Mouse (Mus musculus) adrenal gland, postnatal 4 days (tissue): ENCODE data around the gene Cmip. TPM values are rescaled to one million over a fixed set of nuclear protein-coding genes. Genes with fewer than 3 reads are reported as not detected.
A peak's percentile ranks its signal among the peaks of the same experiment; 100 is the strongest.

Experiments
- DNase-seq, 2 experiments: peaks; one replicate each; pipeline ENCODE4 v3.0.0; 2021 to 2022; ENCODE audit warnings: low spot score in 2 of 2, mixed read lengths in 2 of 2
- total RNA-seq, 2 experiments: library from RNA; stranded (reverse); gene quantifications; 2 replicates each; pipeline ENCODE4 v1.2.3; 2021

Cmip gene
- total RNA-seq, 2 experiments from 2014 or later = 120 to 133 TPM

DNA sequence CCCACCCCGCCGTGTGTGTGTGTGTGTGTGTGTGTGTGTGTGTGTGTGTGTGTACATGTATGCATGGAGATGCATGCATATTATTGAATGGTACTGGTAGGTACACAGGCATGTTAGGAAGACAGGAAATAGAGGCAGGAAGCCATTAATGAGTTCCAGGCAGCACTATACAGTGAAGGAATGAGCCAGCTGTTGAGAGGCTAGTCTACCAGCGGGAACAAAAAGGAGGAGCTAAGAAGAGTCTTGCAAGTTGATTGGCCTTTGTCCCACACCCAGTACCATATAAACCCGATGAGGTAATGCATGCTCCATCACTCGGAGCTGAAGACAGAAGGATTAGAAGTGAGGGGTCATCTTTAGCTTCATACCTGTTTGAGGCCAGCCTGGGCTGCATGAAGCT, 201.6 kb downstream of the Cmip start:
- DNase-seq = no peak

DNA sequence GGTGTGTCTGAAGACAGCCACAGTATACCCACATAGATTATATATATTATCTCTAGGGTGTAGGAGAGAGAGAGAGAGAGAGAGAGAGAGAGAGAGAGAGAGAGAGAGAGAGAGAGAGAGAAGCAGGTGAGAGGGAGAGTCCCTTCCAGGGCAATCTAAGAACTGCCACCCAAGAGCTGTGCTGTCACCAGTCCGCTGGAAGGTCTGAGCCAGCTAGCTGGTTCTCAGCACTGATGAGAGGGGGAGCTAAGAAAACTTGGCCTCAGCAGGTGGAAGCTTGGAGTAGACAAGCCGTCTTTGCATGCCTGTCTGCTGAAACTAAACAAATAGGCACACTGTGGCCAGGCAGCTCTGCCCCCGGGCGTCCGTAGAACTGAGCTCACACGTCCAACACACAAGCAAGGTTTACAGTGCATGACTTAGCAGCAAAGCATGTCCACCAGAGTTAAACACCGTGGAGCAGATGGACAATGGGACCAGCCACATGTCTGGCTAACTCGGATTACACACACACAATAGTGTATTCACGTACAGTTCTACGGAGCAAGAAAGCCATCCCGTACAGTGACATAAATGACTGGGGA, 205.9 kb downstream of the Cmip start:
- DNase-seq = no peak

DNA sequence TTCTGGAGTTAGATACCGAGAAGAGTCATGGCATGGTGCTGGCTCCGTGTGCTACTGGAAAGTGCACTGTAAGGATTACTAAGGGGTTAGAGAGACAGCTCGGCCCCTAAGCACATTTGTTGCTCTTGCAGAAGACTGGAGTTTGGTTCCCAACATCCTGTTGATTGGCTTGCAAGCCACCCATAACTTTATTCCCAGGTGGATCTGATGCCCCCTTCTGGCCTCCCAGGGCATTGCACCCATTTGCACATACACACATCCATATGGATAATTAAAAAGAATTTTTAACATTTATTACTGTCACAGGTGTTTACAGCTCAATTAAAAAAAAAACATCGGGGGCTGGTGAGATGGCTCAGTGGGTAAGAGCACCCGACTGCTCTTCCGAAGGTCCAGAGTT, 207.7 kb downstream of the Cmip start:
- no peak for DNase-seq

DNA sequence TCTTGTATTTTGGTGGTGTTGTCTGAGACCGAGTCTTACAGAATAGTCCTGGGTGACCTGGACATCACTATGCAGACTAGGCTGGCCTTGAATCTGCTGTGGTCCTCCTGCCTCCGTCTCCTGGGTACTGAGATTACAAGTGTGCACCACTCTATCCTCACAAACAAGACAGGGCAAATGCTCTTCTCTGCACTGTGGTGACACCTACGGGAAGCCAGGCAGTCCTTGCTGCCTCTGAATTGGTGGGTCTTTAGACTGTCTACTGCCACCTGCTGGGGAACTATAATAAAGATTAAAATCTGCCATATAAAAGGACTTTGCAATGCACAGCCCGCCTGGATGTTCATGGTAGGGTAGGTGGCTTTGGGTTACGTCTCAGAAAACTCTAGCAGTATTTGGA, 208.4 kb downstream of the Cmip start:
- peak in 1 of 2 experiments; percentile 40 for DNase-seq

DNA sequence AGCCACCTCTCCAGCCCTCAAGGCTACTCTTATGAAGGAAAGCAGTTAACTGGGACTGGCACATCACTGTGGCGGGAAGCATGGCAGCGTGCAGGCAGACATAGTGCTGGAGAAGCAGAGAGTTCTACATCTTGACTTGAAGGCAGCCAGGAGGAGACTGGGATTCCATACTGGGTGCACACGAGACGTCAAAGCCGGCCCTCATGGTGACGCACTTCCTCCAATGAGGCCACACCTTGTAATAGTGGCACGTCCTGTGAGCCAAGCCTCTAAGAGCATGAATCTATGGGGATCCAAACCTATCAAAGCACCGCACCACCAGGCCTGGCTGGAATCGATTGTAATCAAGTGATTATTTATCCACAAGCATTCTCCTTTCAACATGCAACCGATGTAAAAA, 210.6 kb downstream of the Cmip start:
- no peak for DNase-seq

DNA sequence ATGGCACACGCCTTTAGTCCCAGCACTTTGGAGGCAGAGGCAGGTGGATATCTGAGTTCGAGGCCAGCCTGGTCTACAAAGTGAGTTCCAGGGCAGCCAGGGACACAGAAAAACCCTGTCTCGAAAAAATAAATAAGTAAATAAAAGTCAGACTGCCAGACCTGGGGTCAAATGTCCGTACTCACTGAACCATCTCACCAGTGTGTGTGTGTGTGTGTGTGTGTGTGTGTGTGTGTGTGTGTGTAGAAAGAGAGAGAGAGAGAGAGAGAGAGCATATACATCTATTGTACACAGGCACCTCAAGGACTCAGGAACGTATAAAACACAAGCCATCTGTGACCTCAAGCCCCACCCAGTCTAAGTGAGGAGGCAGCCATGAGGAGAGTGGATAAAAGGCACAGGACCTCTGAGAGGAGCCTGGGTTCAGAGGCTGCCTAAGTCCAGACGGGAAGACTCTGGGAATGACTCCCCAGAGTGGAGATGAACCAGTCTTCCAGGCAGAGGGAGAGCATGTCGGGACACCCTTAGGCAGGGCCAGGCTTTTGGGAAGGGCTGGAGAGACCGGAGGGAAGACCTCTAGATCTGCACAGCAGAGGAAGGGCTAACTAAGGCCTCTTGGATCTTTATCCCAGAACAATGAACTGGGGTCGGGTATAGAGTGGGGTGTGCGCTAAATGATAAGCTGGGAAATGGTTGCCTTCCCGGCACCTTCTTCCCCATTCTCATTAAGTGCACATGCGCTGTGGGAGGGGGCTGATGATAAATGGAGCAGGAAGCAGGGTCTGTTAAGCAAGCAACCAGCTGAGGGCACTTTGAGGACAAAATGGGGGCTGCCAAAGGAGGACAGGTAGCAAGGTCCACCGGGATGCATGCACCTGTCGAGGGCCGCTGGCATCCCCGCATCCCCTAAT, 212.8 kb downstream of the Cmip start:
- no peak for DNase-seq

DNA sequence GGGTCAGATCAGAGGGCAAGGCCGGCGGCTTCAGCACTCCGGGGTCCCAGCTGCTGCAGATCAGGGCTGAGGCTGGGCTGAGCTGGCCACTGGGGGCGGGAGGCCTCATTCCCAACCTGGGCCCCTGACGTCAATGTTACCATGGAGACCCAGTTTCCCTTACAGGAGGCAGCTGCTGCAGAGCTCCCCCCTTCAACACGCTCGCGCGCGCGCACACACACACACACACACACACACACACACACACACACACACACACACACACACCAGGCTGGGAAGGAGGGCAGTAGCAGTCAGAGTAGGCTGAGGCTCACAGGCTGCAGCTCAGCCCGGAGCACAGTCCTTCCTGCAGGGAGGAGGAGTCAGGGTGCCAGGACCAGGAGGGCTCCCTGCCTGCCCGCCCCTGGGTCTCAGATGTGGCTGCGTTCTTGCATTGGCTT, 213.5 kb downstream of the Cmip start:
- peak; percentile 29 to 44 for DNase-seq

DNA sequence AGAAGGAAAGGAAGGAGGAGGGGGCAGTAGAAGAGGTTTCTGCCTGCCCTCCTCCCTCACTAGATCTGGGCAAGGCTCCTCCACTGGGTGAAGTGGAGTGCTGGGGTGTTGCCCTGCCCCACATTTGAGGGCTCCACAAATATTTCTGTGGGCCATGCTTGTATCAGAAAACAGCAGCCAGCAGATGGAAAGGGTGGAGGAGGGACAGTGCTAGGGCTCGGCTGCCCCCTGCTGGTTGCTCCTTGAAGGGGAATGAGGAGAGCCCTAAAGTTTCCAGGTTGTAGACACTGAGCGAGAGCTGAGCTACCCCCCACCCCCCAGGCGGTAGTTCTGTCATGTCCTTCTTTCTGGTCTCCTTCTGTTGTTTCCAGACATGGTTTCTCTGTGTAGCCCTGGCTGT, 214.3 kb downstream of the Cmip start:
- peak; percentile 36 to 42 for DNase-seq

DNA sequence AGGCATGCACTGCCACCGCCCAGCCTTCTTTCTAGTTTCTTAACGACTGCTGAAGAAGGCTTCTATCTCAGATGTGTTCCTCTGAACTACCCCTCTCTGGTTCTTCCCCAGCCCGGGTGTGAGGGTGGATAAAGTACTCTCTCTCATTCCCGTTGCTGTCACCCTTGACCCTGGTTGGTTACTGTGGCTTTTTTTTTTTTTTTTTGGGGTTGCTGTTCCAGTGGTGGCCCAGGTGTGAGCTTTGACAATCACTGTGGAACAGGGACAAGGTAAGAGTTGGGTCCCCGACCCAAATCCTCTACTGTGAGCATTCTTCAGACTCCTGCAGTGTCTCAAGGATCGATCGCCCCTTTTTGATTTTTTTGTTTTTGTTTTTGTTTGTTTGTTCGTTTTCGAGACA, 214.8 kb downstream of the Cmip start:
- no peak for DNase-seq

DNA sequence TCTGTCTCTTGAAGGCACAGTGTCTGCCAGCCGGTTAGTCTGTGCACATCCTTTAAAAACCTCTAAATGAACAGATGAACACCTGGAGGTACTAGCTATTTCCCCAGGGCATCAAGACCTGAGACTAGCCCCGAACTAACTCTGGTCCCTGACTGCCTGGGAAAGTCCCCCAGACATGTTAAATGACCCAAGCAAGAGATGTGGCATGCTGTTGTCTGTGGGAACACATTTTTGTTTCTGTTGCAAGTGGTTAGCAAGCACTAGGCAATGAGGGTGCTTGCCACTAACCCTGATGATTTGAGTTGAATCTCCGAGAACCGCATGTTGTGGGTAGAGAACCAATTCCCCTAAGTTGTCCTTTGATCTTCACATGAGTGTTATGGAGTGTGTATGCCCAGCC, 215.5 kb downstream of the Cmip start:
- DNase-seq = no peak

DNA sequence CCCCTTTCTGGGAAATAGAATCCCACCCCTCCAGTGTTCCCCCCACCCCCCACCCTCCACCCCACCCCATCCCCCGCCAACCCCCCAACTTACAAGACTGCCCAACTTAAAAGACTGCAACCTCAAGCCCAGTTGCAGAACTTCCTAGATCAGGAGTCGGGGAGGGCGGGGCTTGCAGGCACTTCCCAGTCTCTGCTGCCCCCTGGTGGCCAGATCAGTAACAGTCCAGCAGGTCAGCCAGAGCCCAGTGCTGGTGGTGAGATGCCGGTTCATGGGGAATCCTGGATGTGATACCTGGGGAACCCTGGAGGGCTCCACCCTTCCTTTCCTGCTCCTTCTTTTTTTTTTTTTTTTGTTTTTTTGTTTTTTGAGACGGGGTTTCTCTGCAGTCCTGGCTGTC, 218.1 kb downstream of the Cmip start:
- DNase-seq = peak; percentile 90 to 92

DNA sequence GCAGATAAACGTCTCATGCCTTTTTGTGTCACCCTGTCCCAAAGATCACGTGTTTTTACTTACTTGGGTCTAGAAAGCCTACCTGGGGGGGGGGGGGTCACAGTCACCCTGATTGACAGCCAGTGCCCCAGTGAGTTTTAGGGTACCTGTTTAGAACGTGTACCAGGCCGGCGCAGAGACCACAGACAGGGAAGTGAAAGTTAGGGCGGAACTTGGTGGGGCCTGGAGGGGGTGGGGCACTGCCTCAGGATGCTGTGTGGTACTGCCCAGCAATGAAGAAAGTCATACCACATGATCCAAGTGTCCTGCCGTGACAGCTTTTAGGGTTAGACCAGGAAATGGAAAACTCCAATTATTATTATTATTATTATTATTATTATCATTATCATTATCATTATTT, 219.0 kb downstream of the Cmip start:
- no peak for DNase-seq

DNA sequence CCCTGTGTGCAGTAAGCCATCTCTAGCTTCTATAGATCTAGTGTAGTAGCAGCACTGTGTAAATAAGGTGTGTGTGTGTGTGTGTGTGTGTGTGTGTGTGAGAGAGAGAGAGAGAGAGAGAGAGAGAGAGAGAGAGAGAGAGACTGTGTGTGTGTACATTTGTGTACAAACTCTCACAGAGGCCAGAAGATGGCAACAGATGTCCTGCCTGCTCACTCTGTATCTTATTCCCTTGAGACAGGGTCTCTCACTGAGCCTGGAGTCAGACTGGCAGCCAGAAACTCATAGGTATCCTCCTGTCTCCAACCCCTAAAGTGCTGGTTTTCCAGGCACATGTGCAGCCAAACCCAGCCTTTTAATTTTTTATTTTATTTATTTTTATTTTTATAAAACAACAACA, 221.2 kb downstream of the Cmip start:
- DNase-seq = no peak

DNA sequence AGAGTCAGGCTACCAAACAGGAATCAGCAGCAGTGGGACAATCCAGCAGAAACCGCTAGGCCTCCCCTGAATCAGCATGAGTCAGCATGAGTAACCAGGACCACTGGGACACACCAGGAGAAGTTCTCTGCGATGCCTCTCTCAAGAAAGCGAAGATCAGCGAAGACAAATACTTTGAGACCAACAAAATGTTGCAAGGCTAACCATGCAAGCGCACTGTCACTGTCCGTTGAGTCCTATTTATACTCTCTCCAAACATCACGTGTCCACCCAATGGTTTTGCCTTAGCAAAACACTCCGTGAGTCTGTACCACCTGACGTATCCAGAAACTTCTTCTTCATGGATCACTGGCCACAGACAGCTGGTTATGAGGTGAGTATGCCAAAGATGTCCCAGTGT, 223.1 kb downstream of the Cmip start:
- no peak for DNase-seq

DNA sequence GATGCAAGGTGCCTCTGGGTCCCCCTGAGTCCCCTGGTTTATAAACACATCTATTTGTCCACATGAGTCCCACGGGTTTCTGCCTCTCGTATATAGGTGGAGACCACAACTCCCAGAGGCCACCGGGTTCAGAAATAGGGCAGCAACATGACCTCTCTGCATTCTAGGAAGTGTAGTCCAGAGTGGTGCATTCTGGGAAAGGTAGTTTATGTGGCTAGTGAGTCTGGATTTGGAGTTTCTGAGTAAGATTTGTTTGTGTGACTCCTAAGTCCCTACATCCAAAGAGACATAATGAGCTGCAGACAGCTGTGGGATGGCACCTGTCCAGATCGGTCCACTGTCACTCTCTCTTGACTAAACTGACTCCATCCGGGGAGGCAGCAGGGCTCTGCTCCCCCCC, 223.7 kb downstream of the Cmip start:
- no peak for DNase-seq

DNA sequence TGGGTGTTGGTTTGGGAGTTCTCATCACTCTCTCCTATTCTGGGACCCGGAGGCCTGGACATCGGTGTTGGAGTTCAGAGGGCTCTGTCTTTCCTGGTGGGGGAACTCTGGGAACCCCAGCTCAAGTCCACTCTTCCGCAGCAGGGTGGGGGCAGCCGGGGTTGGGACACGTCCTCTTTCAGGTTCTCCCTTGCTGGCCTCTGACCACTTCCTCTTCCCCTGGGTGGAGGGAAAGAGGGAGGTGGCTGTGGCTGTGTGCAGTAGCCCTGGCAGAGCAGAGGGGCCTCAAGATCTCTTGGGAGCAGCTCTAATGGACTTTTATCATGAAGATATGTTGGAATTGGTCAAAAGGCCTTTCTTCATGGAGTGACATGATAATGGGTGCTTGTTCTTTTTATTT, 225.0 kb downstream of the Cmip start:
- no peak for DNase-seq

DNA sequence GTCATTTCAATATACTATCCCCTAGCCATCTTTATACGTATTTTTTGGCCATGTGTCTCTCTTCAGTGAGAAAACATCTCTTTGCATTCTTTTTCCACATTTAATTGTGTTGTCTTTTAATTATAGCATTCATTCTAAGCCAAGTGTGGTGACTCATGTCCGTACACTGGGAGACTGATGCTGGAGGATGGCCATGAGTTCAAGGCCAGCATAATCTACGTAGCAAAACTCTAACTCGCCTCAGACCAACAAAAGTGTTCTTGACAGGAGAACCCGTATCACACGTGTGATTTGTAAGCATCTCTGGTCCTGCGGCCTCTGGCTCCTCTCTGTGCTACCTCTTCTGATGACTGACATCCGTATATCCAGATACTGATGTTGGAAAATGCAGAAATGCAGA, 227.9 kb downstream of the Cmip start:
- no peak for DNase-seq

DNA sequence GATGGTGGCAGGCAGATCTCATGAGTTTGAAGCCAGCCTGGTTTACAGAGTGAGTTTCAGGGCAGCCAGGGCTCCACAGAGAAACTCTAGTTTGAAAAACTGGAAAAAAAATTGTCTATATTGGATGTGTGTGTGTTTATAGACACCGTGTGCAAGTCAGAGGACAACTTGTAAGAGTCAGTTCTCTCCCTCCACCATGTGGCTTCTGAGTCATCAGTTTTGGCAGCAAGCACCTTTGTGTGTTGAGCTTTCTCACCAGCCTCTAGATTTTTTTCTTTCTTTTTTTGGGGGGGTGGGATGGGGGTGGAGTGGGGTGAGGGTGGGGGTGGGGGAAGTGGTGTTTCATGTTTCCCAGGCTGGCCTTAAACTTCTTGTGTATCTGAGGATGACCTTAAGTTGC, 228.5 kb downstream of the Cmip start:
- DNase-seq = no peak

DNA sequence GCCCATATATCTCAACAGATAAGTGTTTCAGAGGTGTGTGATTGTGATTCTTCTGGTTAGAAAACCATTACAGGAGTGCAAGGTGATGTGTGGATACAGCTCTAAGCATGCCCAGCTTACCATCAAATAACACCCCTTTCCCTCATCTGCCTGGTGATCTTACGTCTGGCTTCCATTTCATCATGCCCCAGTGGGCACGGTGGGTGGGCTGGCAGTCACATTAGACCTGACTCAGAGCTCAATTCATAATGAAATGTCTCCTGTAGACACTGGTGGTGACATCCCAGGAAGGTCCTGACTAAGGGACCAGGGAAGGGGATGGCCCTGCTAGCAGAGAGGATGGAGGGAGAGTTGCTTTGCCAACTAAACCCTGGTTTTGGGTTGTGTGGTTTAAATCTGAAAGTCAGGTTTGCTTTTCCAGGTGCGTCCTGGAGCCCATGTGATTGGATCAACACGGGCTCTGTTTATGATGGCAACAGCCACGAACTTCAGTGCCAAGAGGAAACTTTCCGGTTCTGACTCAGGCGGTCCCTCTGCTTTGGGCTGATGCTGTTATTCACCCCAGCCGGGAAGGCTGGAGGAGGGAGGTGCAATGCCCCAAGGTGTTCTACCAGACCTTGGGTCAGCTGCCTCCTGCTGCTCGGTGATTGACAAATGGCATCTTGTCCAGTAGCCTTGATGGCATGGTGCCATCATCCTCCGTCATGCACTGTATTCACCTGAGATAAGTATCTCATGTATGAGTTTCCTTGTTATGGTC, 231.6 kb downstream of the Cmip start:
- no peak for DNase-seq

DNA sequence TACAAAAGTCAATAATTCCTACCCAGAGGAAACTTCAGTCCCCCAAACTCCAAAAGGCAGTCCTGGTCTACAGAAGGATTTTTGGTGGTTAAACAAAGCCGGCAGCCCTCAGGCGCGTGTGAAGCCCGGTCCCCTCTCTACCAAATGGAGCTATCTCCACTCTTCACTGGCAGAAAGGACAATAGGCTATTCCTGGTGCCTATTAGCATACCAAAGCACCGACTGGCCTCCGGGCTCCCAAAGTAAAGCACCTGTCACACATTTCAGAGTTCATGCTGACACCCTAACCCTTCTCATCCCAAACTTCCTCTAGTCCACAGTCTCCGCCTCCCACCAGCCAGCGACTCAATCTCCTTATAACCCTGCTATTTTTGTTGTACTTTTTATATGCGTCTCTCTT, 236.7 kb downstream of the Cmip start:
- DNase-seq = no peak

DNA sequence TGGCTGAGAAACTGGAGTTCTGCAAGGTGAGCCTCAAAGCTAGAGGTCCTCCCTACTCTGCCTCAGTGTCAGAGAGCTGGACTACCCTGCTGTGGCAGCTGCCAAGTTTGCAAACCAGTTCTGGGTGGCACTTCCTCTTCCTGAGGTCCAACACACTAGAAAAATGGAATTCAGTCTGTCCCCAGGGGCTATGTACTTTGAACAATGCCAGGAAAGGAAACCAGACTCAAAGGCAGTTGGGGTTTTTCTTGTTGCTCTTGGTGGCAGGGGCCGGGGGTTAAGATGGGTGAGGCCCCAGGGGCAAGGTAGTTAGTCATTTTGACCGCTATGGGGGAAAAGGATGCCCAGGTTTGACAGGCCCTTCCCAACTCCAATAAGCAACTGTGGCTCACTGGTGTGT, 238.0 kb downstream of the Cmip start:
- no peak for DNase-seq
